Mouse (Mus musculus) cerebellum, adult 11-12 months (tissue): ENCODE results near the gene Cycs.
A peak's percentile ranks its signal among the peaks of the same experiment; 100 is the strongest.

Experiments
- DNase-seq: peaks from one replicate; pipeline ENCODE4 v3.0.0; 2022

Gene Cycs

GRCm38 (mm10) chr6:50542535-50542934 is 23.8 kb downstream of the Cycs start:
- no peak for DNase-seq

- no peak for DNase-seq
Measured at GRCm38 (mm10) chr6:50539641-50540040, 26.7 kb downstream of the Cycs start.

DNA sequence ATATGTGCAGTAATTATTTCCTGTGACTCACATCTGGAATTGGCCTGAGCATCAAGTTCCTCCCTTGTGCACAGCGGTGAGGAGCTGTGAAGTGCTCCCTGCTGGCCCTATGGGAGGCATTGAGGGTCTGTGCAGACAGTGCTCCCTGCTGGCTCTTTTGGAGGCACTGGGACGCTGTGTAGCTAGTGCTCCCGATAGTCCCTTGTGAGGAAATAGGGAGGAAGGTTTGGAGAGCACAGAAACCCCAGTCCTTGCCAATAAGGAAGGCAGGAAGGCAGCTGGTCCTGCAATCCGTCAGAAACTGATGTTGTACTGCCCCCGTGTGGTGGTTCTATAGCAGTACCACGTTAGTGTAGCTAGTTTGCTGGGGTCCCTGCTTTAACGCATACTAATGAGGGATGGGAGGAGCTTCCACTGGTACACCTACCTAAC is 29.9 kb downstream of the Cycs start:
- DNase-seq = peak; percentile 59

- no peak for DNase-seq
Measured at GRCm38 (mm10) chr6:50535346-50535745, 31.0 kb downstream of the Cycs start.

DNA sequence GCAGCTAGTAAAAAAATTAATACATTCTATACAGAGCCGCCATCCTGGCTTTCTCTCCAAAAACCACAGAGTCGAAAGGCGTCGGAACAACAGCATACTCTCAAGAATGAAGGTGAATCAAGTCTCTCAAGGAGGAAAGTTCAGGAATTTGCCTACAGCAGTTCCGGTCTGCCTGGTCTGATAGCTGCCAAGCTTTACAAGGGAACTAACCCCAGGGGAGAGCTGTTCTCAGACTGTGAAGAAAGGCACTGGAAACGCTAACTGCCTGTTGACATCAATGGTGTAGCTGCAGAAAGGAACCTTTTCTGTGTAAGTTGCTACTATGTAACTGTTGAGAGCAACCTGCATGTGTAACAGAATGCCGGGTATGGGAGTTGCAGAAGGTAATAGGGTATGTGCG is 34.4 kb downstream of the Cycs start:
- DNase-seq = no peak

DNA sequence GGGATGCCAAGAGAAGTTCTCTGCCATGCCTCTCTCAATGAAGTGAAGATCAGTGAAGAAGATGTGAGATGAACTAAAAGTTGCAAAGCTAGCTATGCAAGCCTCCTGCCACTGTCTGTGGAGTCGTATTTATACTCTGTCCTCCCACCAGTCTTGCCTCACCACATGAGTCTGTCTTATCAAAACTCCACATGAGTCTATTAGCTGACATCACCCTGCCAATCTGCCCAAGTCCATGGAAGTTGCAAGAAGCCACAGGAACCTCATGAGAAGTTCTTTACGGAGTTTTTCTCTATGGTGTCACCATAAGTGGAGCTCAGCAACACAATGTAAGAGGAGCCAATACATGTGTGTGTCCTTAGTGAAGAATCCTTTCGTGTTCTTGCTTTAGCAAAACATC is 35.3 kb downstream of the Cycs start:
- DNase-seq = no peak

GRCm38 (mm10) chr6:50529194-50529593 is 37.1 kb downstream of the Cycs start:
- DNase-seq = no peak

DNA sequence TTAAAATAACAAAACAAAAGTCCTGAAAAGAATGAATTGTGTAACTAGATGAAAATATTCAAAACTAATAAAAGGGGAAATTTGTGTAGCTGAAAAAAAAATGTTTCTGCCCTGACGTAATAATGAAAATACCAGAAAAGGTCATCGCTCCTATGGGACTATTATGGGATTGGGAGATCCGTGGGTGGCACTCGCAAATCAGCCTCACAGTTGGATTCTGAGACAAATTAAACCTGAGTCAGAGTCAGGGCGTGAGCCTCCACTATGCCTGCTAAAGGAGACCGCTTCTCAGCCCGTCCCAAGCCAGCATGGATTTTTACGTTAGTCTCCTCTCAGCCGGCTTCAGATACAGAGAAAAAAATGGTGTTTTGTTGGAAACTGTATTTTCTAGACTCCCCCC is 38.9 kb downstream of the Cycs start:
- DNase-seq = no peak

DNA sequence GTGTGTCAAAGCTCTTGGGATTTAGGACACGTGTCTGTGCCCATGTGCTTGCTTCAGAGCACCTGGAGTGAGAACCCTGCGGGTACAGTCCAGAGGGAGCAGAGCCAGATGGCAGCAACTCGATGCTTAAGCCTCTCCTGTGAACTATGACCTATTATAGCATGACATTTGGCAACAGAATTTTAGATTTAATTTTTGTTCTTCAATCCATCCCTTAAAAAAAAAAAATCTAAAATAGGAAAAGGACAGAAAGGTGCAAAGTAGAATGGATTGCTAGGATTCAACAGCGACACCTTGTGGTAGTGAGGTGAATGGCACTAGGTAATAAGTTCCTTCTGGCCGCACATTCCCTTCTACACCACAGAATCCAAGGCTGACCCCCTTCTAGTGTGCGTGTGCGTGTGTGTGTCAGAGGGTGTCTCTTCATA is 39.7 kb downstream of the Cycs start:
- peak; percentile 42 for DNase-seq

DNA sequence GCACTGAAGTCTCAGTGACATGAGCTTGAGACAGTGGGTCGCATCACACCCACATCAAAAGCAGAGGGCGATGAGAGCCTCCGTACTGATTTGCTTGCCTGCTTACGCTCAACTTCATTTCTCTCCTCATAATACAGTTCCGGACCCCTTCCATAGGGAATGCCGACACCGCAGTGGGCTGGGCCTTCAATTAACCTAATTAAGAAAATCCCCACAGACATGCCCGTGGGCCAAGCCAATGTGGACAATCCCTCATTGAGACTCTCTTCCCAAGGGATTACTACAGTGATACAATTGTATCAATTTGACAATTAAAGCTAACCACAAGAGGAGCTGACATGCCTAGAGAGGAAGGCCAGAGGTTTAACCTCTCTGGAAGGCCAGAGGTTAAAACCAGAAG is 40.5 kb downstream of the Cycs start:
- DNase-seq = no peak

- no peak for DNase-seq
Measured at GRCm38 (mm10) chr6:50524261-50524896, 42.0 kb downstream of the Cycs start.

DNA sequence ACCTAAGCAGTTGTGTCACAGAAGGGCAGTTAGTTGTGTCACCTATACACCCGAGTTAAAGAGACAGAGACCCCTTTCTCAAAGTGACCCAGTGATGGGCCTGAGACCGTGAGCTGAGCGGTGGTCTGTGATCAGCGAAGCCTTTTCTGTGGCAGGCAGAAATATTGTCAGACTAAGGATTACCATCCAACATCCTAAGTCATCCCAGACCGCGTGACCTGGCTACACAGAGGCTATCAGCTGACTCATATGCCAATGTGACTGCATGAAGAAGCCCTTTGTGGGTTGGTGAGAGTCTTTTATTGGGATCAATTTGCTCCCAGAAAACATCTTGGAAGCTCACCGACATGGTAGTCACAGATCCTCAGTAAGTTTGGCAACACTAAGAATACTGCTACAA is 43.6 kb downstream of the Cycs start:
- DNase-seq = no peak

GRCm38 (mm10) chr6:50521532-50522135 is 44.7 kb downstream of the Cycs start:
- no peak for DNase-seq

- DNase-seq = no peak
Measured at GRCm38 (mm10) chr6:50520139-50520538, 46.2 kb downstream of the Cycs start.

GRCm38 (mm10) chr6:50518371-50518770 is 48.0 kb downstream of the Cycs start:
- no peak for DNase-seq
